Mouse (Mus musculus) erythroid progenitor cell, adult 5-6 weeks (primary cell): Measurements from ENCODE around the gene Scgb2b12. TPM values are rescaled to one million over a fixed set of nuclear protein-coding genes. Genes with fewer than 3 reads are reported as not detected.
"Not testable (repeated sequence)": the region's sequence is repeated elsewhere in the genome, so short reads cannot be mapped to it uniquely, and the experiment has no call there.

ENCODE experiments used
- ATAC-seq: replicated peaks from 2 replicates; pipeline ENCODE4 v1.8.0; 2016; ENCODE audit warnings: moderate number of reproducible peaks, mild to moderate bottlenecking, moderate TSS enrichment, inconsistent platforms; ENCODE audit not compliant: poor library complexity, low FRiP score, severe bottlenecking
- total RNA-seq, 2 experiments: library from RNA; stranded (forward) in 1 of 2; stranded (reverse) in 1 of 2; fragments of 150-400 nt in 1 of 2; fragments of 186-747, 209-891 nt in 1 of 2; gene quantifications; 2 replicates each; pipeline versions ENCODE4 v1.2.3 to v1.2.4; 2015 to 2017; ENCODE audit warnings: low replicate concordance in 2 of 2

Gene Scgb2b12
- total RNA-seq (2015; ENCODE audit: low replicate concordance): not detected in 2 replicates
- total RNA-seq (2017; ENCODE audit: low replicate concordance): not detected in 2 replicates

GRCm38 (mm10) chr7:32327145-32327544 is at the start of gene Scgb2b12:
TSS of gene Scgb2b12 (minus strand) at chr7:32327245.
- ATAC-seq: not testable (repeated sequence)

GRCm38 (mm10) chr7:32333882-32334281 is 6.8 kb upstream of the Scgb2b12 start, which contains the start of gene Scgb1b12:
TSS of gene Scgb1b12 (plus strand) at chr7:32334182.
- not testable (repeated sequence) for ATAC-seq

Other genes with a start within 250 kb of the Scgb2b12 start
- not detected in 2 replicates for gene Scgb1b10, start 226.4 kb downstream of the Scgb2b12 start, total RNA-seq (2015; ENCODE audit: low replicate concordance)
- gene Scgb1b10, start 226.4 kb downstream of the Scgb2b12 start, total RNA-seq (2017; ENCODE audit: low replicate concordance): not detected in 2 replicates
- gene Scgb2b11, start 116.1 kb downstream of the Scgb2b12 start, total RNA-seq (2015; ENCODE audit: low replicate concordance): not detected in 2 replicates
- not detected in 2 replicates for gene Scgb2b11, start 116.1 kb downstream of the Scgb2b12 start, total RNA-seq (2017; ENCODE audit: low replicate concordance)
- not detected in 2 replicates for gene Scgb1b11, start 104.4 kb downstream of the Scgb2b12 start, total RNA-seq (2015; ENCODE audit: low replicate concordance)
- gene Scgb1b11, start 104.4 kb downstream of the Scgb2b12 start, total RNA-seq (2017; ENCODE audit: low replicate concordance): not detected in 2 replicates
- gene Scgb1b12, start 6.9 kb upstream of the Scgb2b12 start, total RNA-seq (2015; ENCODE audit: low replicate concordance): not detected in 2 replicates
- not detected in 2 replicates for gene Scgb1b12, start 6.9 kb upstream of the Scgb2b12 start, total RNA-seq (2017; ENCODE audit: low replicate concordance)
- gene Scgb1b29, start 114.3 kb upstream of the Scgb2b12 start, total RNA-seq (2015; ENCODE audit: low replicate concordance): not detected in 2 replicates
- not detected in 2 replicates for gene Scgb1b29, start 114.3 kb upstream of the Scgb2b12 start, total RNA-seq (2017; ENCODE audit: low replicate concordance)